Mouse (Mus musculus): ENCODE measurements at regions not wholly inside any gene's neighbourhood (a gene's known extent, or its start where the extent isn't known, plus 50 kb on each side); places are given as distances from the start of the nearest gene placed in this dataset.
"Not testable (repeated sequence)": the region's sequence is repeated elsewhere in the genome, so short reads cannot be mapped to it uniquely, and the experiment has no call there.

DNA sequence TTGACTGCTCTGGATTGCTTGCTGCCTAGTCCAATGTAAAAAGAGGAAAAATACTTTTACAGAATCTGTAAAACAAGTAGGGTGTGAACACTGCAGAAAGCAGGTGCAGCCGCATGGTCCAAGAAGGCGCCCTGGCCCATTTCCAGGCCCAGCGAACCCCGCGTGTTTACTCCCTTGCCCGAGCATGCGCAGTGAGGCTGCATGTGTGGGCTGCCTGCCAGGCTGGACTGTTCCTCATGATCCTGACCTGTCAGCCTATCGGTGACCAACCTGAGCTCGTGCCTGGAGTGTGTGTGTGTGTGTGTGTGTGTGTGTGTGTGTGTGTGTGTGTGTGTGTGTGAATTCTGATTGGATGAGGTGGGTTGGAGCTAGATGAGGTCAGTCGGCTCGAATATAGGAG lies 152.6 kb upstream of the Zfp770 start:
- not testable (repeated sequence) for TF ChIP-seq CTCF (conservative IDR thresholded peaks at IDR 0.05 in 1 of 2, IDR thresholded peaks at IDR 0.05 in 1 of 2; ENCODE audit: low read depth in 2 of 2, low read length in 2 of 2); TBP (conservative IDR thresholded peaks at IDR 0.05; ENCODE audit: low read depth, low read length); MAFK (IDR thresholded peaks at IDR 0.05; ENCODE audit: insufficient replicate concordance, low read length); TCF12 (IDR thresholded peaks at IDR 0.05; ENCODE audit: low read depth, low read length); NELFE (IDR thresholded peaks at IDR 0.05; ENCODE audit: low read depth, low read length); MYC (IDR thresholded peaks at IDR 0.05; ENCODE audit: low read depth, low read length); CHD1 (IDR thresholded peaks at IDR 0.05; ENCODE audit: low read depth, low read length); UBTF (IDR thresholded peaks at IDR 0.05; ENCODE audit: low read depth, low read length); ELF1 (IDR thresholded peaks at IDR 0.05; ENCODE audit: low read depth, low read length); POLR2A (IDR thresholded peaks at IDR 0.05; ENCODE audit: low read depth, low read length); USF1 (IDR thresholded peaks at IDR 0.05; ENCODE audit: low read depth, low read length)

Measured in CH12.LX (cell line).